Mouse (Mus musculus) 3T3-L1 (cell line): ENCODE results near the gene Tacr3.

Source experiments
- DNase-seq: peaks from one replicate; pipeline ENCODE4 v3.0.0-alpha.2; 2015; ENCODE audit warnings: low read depth, low spot score

Tacr3 gene

GRCm38 (mm10) chr3:134828875-134829530 lies at the start of gene Tacr3:
Gene Tacr3 (plus strand): TSS chr3:134829007.
- no peak for DNase-seq

GRCm38 (mm10) chr3:134828492-134828874 lies 324 bp upstream of the Tacr3 start:
- no peak for DNase-seq

GRCm38 (mm10) chr3:134829531-134829921 lies 719 bp downstream of the Tacr3 start:
- DNase-seq: no peak

GRCm38 (mm10) chr3:134851342-134851741 lies 22.5 kb downstream of the Tacr3 start:
- DNase-seq: no peak

GRCm38 (mm10) chr3:134877701-134878100 lies 48.9 kb downstream of the Tacr3 start:
- DNase-seq: no peak

GRCm38 (mm10) chr3:134895831-134896230 lies 67.0 kb downstream of the Tacr3 start:
- no peak for DNase-seq

GRCm38 (mm10) chr3:134908890-134909289 lies 80.1 kb downstream of the Tacr3 start:
- DNase-seq: no peak

GRCm38 (mm10) chr3:134934703-134935102 lies 105.9 kb downstream of the Tacr3 start:
- DNase-seq: no peak

- no peak for DNase-seq
These were observed 106.7 kb downstream of the Tacr3 start for GRCm38 (mm10) chr3:134935461-134935860.

- no peak for DNase-seq
These were observed 134.7 kb downstream of the Tacr3 start for GRCm38 (mm10) chr3:134963461-134963860.

GRCm38 (mm10) chr3:134978902-134979301 lies 150.1 kb downstream of the Tacr3 start:
- DNase-seq: no peak

GRCm38 (mm10) chr3:134980140-134980539 lies 151.3 kb downstream of the Tacr3 start:
- DNase-seq: no peak
